Mouse (Mus musculus) cerebellum, postnatal 10 days (tissue): ENCODE measurements at regions not wholly inside any gene's neighbourhood (a gene's known extent, or its start where the extent isn't known, plus 50 kb on each side); places are given as distances from the start of the nearest gene placed in this dataset.
A peak's percentile ranks its signal among the peaks of the same experiment; 100 is the strongest.
"Not testable (repeated sequence)": the region's sequence is repeated elsewhere in the genome, so short reads cannot be mapped to it uniquely, and the experiment has no call there.

Experiments
- DNase-seq, 2 experiments: peaks; one replicate each; pipeline ENCODE4 v3.0.0; 2021; ENCODE audit warnings: mixed read lengths in 2 of 2

- DNase-seq = no peak
These were observed 109.5 kb upstream of the Tns3 start for GRCm38 (mm10) chr11:8773862-8774261.

- DNase-seq = no peak
These were observed 108.9 kb upstream of the Tns3 start for GRCm38 (mm10) chr11:8773260-8773659.

- DNase-seq = peak; percentile 20 to 21
These were observed 108.2 kb upstream of the Tns3 start for GRCm38 (mm10) chr11:8772541-8772940.

- DNase-seq = not testable (repeated sequence)
These were observed 104.4 kb upstream of the Tns3 start for GRCm38 (mm10) chr11:8768706-8769105.

- no peak for DNase-seq
These were observed 101.2 kb upstream of the Tns3 start for GRCm38 (mm10) chr11:8765541-8765885.

GRCm38 (mm10) chr11:8764861-8765540, 100.7 kb upstream of the Tns3 start:
- no peak for DNase-seq

- no peak for DNase-seq
These were observed 99.1 kb upstream of the Tns3 start for GRCm38 (mm10) chr11:8763448-8763847.

- DNase-seq = no peak
These were observed 97.8 kb upstream of the Tns3 start for GRCm38 (mm10) chr11:8762133-8762532.

- no peak for DNase-seq
These were observed 97.3 kb upstream of the Tns3 start for GRCm38 (mm10) chr11:8761626-8762025.

- no peak for DNase-seq
These were observed 95.5 kb upstream of the Tns3 start for GRCm38 (mm10) chr11:8759858-8760257.

GRCm38 (mm10) chr11:8754508-8754907, 90.2 kb upstream of the Tns3 start:
- not testable (repeated sequence) for DNase-seq

GRCm38 (mm10) chr11:8735784-8736183, 71.4 kb upstream of the Tns3 start:
- DNase-seq = not testable (repeated sequence)

- DNase-seq = no peak
These were observed 62.7 kb upstream of the Tns3 start for GRCm38 (mm10) chr11:8727007-8727406.

GRCm38 (mm10) chr11:8725505-8725904, 61.2 kb upstream of the Tns3 start:
- DNase-seq = no peak

- no peak for DNase-seq
These were observed 58.8 kb upstream of the Tns3 start for GRCm38 (mm10) chr11:8723102-8723640.

- no peak for DNase-seq
These were observed 55.1 kb upstream of the Tns3 start for GRCm38 (mm10) chr11:8719211-8719966.

- no peak for DNase-seq
These were observed 53.4 kb upstream of the Tns3 start for GRCm38 (mm10) chr11:8717774-8718173.

- peak in 1 of 2 experiments; percentile 1 for DNase-seq
These were observed 52.5 kb upstream of the Tns3 start for GRCm38 (mm10) chr11:8716858-8717257.

GRCm38 (mm10) chr11:8715775-8716174, 51.4 kb upstream of the Tns3 start:
- peak in 1 of 2 experiments; percentile 0 for DNase-seq
